Mouse (Mus musculus) heart, adult 18-20 months (tissue): ENCODE measurements around the gene Cuedc1. TPM values are rescaled to one million over a fixed set of nuclear protein-coding genes. Genes with fewer than 3 reads are reported as not detected.

ENCODE experiments used
- DNase-seq, 2 experiments: peaks; one replicate each; pipeline ENCODE4 v3.0.0; 2021 to 2022; ENCODE audit warnings: mixed read lengths in 1 of 2
- total RNA-seq, 2 experiments: library from RNA; stranded (reverse); gene quantifications; 2 replicates each; pipeline ENCODE4 v1.2.3; 2021

Cuedc1 gene
- total RNA-seq, 2 experiments from 2014 or later: 40.0 to 43.8 TPM

GRCm38 (mm10) chr11:88118091-88118440 lies 20.2 kb downstream of the Cuedc1 start:
- DNase-seq: peak in 1 of 2 experiments; percentile 38

DNA sequence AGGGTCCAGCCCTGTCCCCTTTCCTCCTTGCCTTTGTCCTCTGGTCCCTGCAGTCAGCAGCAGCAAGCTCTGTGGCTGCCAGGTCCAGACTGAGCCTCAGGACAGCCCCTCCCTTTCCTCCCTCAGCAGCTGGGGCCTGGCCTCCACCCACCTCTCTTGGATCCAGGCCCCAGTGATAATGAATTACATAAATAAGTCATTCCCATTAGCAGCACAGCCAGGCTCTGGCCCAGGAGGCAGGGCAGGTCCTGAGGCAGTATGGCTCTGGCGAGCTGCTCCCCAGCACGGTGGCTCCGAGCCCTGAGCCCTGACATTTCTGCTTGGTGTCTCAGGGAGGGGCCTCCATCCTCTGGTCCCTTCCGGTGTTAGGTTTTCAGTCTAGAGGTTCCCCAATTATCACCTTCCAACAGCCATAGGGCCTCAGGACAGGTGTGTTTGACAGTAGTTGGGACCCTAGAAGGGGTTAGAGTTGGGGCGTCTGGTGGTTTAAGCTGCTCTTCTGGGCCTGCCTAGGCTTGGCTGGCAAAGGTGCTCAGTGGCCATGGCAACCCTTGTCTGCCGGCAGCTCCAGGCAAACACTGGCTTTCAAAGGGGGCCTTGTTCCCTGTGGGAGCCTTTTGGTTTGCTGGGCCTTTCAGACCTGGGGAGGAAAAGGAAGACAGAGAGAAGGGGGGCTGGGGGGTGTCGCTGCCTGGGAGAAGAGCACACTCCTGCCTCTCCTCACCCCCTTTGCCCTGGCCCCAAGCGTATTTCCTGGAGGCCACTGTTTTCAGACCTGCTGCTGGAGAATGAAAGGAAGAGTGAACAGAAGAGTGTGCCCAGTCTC lies 21.2 kb downstream of the Cuedc1 start:
- peak; percentile 91 to 96 for DNase-seq

DNA sequence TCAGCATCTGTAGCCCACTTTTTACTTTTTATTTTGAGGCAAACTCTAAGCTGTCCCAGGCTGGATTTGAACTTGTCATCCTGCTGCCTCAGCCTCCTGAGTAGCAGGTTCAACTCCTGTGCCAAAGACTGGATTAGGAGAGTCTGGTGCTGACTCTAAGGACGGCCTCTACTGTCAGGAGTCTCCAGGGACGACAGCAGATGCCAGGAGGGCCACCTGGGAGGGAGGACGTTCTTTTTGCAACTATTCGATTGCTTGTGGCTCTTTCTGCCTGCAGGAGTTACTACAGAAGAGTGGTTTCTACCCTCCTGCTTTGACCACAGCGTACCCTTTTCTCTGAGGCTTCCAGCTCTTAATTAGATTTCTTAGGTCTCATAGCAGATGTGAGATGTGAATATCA lies 24.7 kb downstream of the Cuedc1 start:
- no peak for DNase-seq

DNA sequence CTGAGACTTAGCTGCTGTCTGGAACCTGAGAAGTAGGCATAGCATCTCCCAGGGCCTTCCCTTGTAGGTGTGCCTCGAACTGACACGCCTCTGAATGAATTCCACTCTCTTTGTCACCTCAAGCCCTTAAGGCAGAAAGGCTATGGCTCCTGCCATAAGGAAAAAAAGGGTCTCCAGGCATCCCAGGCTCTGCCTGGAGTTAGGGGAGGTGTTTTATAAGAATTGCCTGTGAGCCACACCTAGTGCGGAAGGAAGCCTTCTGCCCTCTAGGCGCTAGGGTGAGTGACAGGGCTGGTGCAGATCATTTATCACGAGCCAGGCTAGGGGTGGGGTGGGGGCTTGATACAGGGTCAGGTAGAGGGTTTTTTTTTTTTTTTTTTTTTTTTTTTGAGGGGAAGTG lies 25.2 kb downstream of the Cuedc1 start:
- no peak for DNase-seq

DNA sequence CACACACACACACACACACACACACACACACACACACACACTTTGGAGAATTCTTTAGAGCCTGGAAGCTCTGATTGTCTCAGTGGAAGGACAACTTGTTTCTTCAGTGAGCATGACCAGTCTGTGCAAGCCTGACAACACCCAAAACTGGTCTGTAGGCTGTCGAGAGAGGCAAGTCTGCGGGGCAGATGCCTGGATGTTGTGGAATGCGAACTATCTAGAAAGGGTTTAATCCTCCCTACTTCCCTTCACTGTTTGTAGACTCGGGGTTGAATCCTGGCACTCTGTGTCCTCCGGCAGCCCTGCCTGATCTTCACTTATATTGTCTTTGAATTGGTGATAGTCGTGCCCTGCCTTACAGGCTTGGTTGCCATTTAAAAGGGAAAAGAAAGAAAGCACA lies 25.9 kb downstream of the Cuedc1 start:
- no peak for DNase-seq

DNA sequence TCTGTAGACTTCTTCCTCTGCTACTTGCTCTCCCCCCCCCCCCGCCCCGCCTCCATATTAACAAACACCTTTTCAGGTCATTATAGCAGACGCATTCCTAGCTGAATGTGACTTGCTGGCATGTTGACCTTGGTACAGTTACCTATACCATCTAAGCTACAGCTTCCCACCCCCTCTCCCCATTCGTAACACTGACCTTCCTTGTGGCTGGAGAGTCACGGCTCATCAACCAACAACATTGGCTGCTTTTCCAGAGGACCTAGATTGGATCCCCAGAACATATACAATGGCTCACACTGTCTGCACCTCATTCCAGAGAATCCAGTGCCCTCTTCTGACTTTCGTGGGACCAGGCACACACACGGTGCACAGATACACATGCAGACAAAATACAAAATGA lies 27.6 kb downstream of the Cuedc1 start:
- DNase-seq: no peak

GRCm38 (mm10) chr11:88126306-88126793 lies 28.5 kb downstream of the Cuedc1 start:
- no peak for DNase-seq

DNA sequence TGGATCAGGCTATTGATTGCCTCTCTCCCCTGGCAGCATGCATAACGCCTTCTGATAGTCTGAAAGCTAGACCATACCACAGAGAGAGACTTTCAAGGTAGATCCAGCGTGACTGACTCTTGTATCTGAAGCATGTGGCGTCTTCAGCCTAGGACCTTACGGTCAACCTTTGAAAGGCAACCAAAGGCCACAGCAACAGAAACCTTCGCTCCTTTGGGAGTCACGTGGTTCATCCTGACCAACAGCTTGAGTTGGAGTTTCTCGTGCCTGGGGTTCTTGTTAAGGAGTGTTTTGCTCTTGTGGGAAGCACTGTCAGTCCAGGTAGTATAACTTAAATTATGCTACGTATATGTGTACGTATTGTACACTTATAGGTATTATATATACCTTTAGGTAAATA lies 30.6 kb downstream of the Cuedc1 start:
- DNase-seq: no peak

GRCm38 (mm10) chr11:88129281-88129680 lies 31.4 kb downstream of the Cuedc1 start:
- DNase-seq: no peak

- DNase-seq: peak in 1 of 2 experiments; percentile 40
Observed at GRCm38 (mm10) chr11:88129935-88130334, 32.1 kb downstream of the Cuedc1 start.

DNA sequence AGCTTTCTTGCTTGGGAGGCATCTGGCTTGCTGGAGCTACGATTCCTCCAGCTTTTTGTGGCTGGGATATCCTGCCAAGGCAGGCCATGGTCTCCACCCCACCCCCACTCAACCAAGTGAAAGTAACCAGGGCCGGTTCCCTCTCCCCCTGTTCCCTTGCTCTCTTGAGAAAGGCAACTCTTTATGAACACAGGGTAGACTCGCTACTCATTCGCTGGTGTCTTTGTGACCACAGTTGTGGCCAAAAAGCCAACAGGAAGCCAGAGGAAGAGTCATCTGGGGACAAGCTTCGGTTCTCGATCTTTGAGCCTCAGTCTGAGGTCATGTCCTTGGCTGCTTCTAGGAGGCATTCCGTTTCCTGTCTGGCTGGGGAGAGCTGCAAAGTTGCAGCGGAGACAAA lies 34.0 kb downstream of the Cuedc1 start:
- DNase-seq: peak; percentile 89 to 93

- no peak for DNase-seq
Observed at GRCm38 (mm10) chr11:88135218-88135617, 37.4 kb downstream of the Cuedc1 start.

DNA sequence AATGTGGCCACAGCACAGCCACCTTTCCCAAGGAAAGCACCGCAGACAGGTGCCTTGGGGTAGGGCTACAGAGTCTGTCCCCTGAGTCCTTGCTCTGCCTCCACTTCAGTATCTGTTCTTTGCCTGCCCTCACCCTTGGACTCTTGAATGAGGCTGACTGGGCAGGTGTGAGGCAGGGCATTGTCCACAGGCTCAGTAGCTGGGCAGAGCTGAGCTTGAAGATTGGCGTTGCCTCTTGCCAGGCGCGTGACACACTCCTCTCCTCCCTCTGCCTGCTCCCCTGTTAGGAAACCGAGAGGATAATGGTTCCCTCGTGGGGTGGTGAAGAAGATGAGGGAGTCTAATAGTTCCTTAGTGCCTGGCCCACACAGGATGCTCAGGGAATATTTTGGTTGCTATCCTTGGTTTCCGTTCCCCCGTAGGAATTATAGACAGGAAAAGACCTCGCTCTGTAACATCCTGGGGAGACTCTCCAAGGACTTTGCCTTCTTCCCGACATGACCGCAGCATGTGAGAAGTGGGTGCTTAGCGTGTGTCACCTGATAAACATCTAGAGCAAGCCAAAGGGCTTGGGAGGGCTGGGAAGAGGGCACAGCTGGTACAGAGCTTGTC lies 40.1 kb downstream of the Cuedc1 start:
- no peak for DNase-seq

DNA sequence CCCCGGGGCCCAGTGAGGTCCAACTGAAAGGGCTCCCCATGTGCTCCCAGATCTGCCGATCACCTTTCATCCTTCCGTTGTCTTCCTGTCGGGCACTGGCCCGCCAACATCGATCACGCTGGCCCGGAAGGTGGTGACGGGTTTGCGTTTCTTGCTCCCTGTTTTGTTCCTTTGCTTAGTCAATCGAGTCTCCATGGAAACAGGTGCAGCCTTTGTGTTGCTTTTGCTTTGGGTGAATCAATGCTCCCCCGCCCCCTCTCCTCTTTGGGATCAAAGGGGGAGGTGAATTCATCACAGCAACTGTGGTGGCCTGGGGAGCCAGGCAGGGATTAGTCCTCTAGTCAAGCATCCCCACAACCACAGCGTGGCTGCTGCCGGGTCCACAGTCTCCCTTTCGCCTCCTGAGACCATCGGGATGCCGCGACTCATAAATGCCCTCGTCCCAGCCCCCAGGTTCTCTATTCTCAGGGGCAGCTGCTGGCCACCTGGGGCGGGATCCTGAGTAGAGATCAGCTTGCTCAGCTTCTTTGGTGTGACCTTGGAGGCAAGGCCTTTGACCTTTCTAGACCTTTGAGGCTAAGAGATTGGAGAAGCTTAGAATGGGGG lies 41.5 kb downstream of the Cuedc1 start:
- no peak for DNase-seq

DNA sequence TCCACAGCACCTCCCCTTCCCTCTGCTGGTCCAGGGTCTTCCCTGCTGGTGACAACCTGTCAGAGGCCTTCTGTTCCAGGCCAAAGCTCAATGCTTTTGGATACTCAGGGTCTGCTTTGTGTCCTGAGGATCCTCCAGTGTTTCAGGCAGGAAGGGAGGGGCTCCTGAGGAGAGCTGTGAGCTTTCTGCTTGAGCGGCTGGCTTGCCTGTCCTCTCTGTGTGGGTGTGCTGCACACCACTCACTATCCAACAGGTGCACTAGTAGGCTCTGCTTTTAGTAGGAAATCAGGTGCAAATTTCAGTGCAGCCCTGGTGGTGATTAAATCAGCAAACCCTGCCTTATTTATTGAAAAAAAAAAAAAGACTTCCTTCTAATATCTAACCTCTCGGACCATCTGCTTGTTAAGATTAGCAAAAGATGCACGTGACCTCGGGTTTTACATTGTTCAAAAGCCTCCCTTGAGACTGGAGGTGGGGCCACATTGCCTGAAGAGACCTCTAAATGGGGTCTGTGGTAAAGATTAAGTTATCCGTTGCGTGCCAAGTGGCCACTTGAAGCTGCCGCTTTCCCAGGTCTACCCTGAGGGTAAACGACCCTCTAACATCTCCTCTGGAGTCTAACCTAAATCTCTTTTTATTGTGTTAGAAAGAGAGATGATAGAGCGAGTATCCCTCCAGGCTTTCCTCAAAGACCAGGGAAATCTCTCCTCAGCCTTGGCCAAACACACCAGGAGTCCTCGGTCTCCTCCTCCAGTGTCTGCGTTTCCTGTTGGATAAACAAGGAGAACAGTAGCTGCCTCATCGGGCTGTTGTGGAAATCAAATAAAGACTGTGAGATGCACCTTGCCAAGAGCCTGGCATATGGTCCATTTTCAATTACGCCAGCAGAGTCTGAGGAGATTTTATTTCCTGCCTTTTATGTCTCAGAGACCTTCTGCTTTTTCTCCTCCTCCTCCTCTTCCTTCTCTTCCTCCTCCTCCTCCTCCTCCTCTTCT lies 42.5 kb downstream of the Cuedc1 start:
- DNase-seq: peak in 1 of 2 experiments; percentile 71

DNA sequence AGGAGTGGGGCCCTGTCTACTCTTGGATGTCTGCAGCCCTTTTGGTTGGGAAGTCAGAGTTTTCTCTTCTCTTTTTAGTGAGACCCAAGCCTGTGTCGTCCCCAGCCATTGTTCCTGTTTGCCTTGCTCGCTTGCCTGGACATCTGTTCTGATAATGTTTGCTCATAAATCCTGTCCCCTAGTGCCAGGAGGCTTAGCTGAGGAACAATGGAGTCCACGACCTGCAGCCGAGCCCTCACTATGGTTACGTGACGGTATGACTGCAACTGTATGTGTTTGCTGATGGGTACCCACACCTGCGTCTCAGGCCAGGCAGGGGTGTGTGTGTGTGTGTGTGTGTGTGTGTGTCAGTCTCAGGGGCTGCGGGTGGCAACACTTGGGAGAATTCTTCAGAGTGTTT lies 44.5 kb downstream of the Cuedc1 start:
- DNase-seq: no peak

DNA sequence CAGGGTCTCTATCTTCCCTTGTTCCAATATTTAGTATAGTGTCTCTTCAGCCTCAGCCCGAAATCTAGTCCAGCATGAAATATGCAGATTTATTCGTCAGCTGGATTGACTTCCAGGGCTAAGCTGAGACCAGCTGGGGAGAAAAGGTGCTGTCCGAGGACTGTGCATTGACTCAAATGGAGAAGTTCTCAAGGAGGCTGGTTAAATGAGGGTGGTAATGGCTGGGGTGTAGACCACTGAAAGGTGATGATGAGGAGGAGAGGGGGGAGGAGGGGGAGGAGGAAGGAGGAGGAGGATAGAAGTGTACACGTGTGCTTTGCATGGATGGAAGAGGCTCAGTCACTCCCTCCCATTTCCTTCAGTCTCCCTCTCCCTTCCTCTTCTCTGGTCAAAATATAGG lies 46.2 kb downstream of the Cuedc1 start:
- no peak for DNase-seq

GRCm38 (mm10) chr11:88145214-88146006 lies 47.6 kb downstream of the Cuedc1 start:
- no peak for DNase-seq

GRCm38 (mm10) chr11:88146264-88147060 lies 48.6 kb downstream of the Cuedc1 start:
- DNase-seq: no peak

DNA sequence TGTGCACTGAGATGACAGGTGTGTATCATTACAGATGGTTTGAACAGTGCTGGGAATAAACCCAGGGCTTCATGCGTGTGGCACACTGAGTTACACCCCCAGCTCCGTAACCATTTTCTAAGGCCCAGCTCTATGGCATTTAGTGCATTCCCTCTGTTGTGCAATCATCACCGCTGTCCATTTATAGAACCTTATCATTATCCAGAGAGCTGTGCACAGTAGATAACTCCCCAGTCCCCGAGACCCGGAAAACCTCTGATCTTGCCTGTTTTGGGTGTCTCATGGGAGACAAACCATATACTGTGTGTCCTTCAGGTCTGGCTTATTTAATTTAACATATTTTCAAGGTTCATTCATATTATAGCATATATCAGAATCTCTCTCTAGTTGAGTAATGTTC lies 49.5 kb downstream of the Cuedc1 start:
- DNase-seq: no peak
